Mouse (Mus musculus): ENCODE measurements around the gene Parm1. TPM values are rescaled to one million over a fixed set of nuclear protein-coding genes. Genes with fewer than 3 reads are reported as not detected.

The Parm1 gene
- polyA plus RNA-seq, 1 experiment from 2014 or later: 6.2 TPM

- H3K4me3 ChIP-seq: no peak overlapping the region
- H3K4me1 ChIP-seq: no peaks in the 10 kb centered on the region
- 43% methylated on average over 3 of the region's 3 CpGs for WGBS
- no peak overlapping the region for H3K4me2 ChIP-seq
- no peak overlapping the region for H3K9ac ChIP-seq
- no peak for ATAC-seq (replicated peaks)
- H3K27ac ChIP-seq: no peak overlapping the region
- no peaks in the 10 kb centered on the region for H3K9me3 ChIP-seq
- no peaks in the 10 kb centered on the region for H3K36me3 ChIP-seq (replicated peaks)
- H3K27me3 ChIP-seq (replicated peaks): no peaks in the 10 kb centered on the region
Measured at GRCm38 (mm10) chr5:91586206-91586605, 68.8 kb downstream of the Parm1 start.

GRCm38 (mm10) chr5:91594083-91594482 lies 76.7 kb downstream of the Parm1 start:
- ATAC-seq (replicated peaks): no peak
- H3K4me3 ChIP-seq: no peak overlapping the region

GRCm38 (mm10) chr5:91597216-91597615 lies 79.8 kb downstream of the Parm1 start:
- H3K27me3 ChIP-seq (replicated peaks): no peaks in the 10 kb centered on the region
- ATAC-seq (replicated peaks): peak; percentile 38
- 50% methylated on average over 5 of the region's 5 CpGs for WGBS
- no peak overlapping the region for H3K4me3 ChIP-seq
- no peaks in the 10 kb centered on the region for H3K36me3 ChIP-seq (replicated peaks)
- H3K4me1 ChIP-seq: no peaks in the 10 kb centered on the region
- H3K9me3 ChIP-seq: no peaks in the 10 kb centered on the region
- no peak overlapping the region for H3K4me2 ChIP-seq
- no peak overlapping the region for H3K9ac ChIP-seq
- no peak overlapping the region for H3K27ac ChIP-seq

More at GRCm38 (mm10) chr5:91594083-91594482, 76.7 kb downstream of the Parm1 start:
- no peaks in the 10 kb centered on the region for H3K9me3 ChIP-seq
- H3K27me3 ChIP-seq (replicated peaks): no peaks in the 10 kb centered on the region
- no peaks in the 10 kb centered on the region for H3K36me3 ChIP-seq (replicated peaks)
- H3K9ac ChIP-seq: no peak overlapping the region
- no peak overlapping the region for H3K27ac ChIP-seq
- WGBS: over 99% methylated on average over 5 of the region's 5 CpGs
- H3K4me2 ChIP-seq: no peak overlapping the region
- H3K4me1 ChIP-seq: no peaks in the 10 kb centered on the region

GRCm38 (mm10) chr5:91599801-91600200 lies 82.4 kb downstream of the Parm1 start:
- no peaks in the 10 kb centered on the region for H3K27me3 ChIP-seq (replicated peaks)
- no peak for ATAC-seq (replicated peaks)
- H3K9ac ChIP-seq: no peak overlapping the region
- no peaks in the 10 kb centered on the region for H3K4me1 ChIP-seq
- no peak overlapping the region for H3K4me3 ChIP-seq
- WGBS: 69% methylated on average over 7 of the region's 7 CpGs
- H3K9me3 ChIP-seq: no peaks in the 10 kb centered on the region
- H3K4me2 ChIP-seq: no peak overlapping the region
- H3K36me3 ChIP-seq (replicated peaks): no peaks in the 10 kb centered on the region
- H3K27ac ChIP-seq: no peak overlapping the region

GRCm38 (mm10) chr5:91603347-91603746 lies 85.9 kb downstream of the Parm1 start:
- Histone ChIP-seq H3K27ac (no peak overlapping the region), H3K4me2 (no peak overlapping the region), H3K9me3 (no peaks in the 10 kb centered on the region), H3K27me3 (replicated peaks) (no peaks in the 10 kb centered on the region), H3K4me1 (no peaks in the 10 kb centered on the region), H3K9ac (no peak overlapping the region), H3K4me3 (no peak overlapping the region), H3K36me3 (replicated peaks) (no peaks in the 10 kb centered on the region)
- WGBS: 74% methylated on average over 7 of the region's 7 CpGs
- no peak for ATAC-seq (replicated peaks)

GRCm38 (mm10) chr5:91603787-91604439 lies 86.5 kb downstream of the Parm1 start:
- no peak overlapping the region for H3K4me3 ChIP-seq
- H3K27me3 ChIP-seq (replicated peaks): no peaks in the 10 kb centered on the region
- no peak for ATAC-seq (replicated peaks)
- no peaks in the 10 kb centered on the region for H3K4me1 ChIP-seq
- H3K27ac ChIP-seq: no peak overlapping the region
- 68% methylated on average over 12 of the region's 12 CpGs for WGBS
- H3K9ac ChIP-seq: no peak overlapping the region
- H3K9me3 ChIP-seq: no peaks in the 10 kb centered on the region
- H3K4me2 ChIP-seq: no peak overlapping the region
- no peaks in the 10 kb centered on the region for H3K36me3 ChIP-seq (replicated peaks)

GRCm38 (mm10) chr5:91607234-91607633 lies 89.8 kb downstream of the Parm1 start:
- Histone ChIP-seq H3K27me3 (replicated peaks) (no peaks in the 10 kb centered on the region), H3K36me3 (replicated peaks) (no peaks in the 10 kb centered on the region), H3K4me1 (no peaks in the 10 kb centered on the region), H3K4me3 (no peak overlapping the region), H3K9me3 (no peaks in the 10 kb centered on the region), H3K9ac (no peak overlapping the region), H3K4me2 (no peak overlapping the region), H3K27ac (no peak overlapping the region)
- WGBS: 92% methylated on average over 2 of the region's 2 CpGs
- ATAC-seq (replicated peaks): no peak

- Histone ChIP-seq H3K27me3 (replicated peaks) (no peaks in the 10 kb centered on the region), H3K9me3 (no peaks in the 10 kb centered on the region), H3K27ac (no peak overlapping the region), H3K9ac (no peak overlapping the region), H3K36me3 (replicated peaks) (no peaks in the 10 kb centered on the region), H3K4me1 (no peaks in the 10 kb centered on the region), H3K4me2 (no peak overlapping the region), H3K4me3 (no peak overlapping the region)
- no peak for ATAC-seq (replicated peaks)
- 87% methylated on average over 7 of the region's 7 CpGs for WGBS
Measured at GRCm38 (mm10) chr5:91607841-91608240, 90.4 kb downstream of the Parm1 start.

GRCm38 (mm10) chr5:91609041-91609440 lies 91.6 kb downstream of the Parm1 start:
- no peaks in the 10 kb centered on the region for H3K27me3 ChIP-seq (replicated peaks)
- WGBS: 80% methylated on average over 4 of the region's 4 CpGs
- no peak overlapping the region for H3K27ac ChIP-seq
- ATAC-seq (replicated peaks): no peak
- no peaks in the 10 kb centered on the region for H3K4me1 ChIP-seq
- no peak overlapping the region for H3K4me3 ChIP-seq
- H3K36me3 ChIP-seq (replicated peaks): no peaks in the 10 kb centered on the region
- H3K9me3 ChIP-seq: no peaks in the 10 kb centered on the region
- no peak overlapping the region for H3K9ac ChIP-seq
- no peak overlapping the region for H3K4me2 ChIP-seq

- Histone ChIP-seq H3K9ac (no peak overlapping the region), H3K9me3 (no peaks in the 10 kb centered on the region), H3K27ac (no peak overlapping the region), H3K4me1 (no peaks in the 10 kb centered on the region), H3K27me3 (replicated peaks) (no peaks in the 10 kb centered on the region), H3K4me2 (no peak overlapping the region), H3K36me3 (replicated peaks) (no peaks in the 10 kb centered on the region), H3K4me3 (no peak overlapping the region)
- 74% methylated on average over 3 of the region's 3 CpGs for WGBS
- no peak for ATAC-seq (replicated peaks)
Measured at GRCm38 (mm10) chr5:91609511-91610300, 92.3 kb downstream of the Parm1 start.

GRCm38 (mm10) chr5:91610499-91610898 lies 93.1 kb downstream of the Parm1 start:
- no peaks in the 10 kb centered on the region for H3K27me3 ChIP-seq (replicated peaks)
- H3K4me2 ChIP-seq: no peak overlapping the region
- H3K4me3 ChIP-seq: no peak overlapping the region
- H3K4me1 ChIP-seq: no peaks in the 10 kb centered on the region
- no peak overlapping the region for H3K9ac ChIP-seq
- no peak overlapping the region for H3K27ac ChIP-seq
- ATAC-seq (replicated peaks): no peak
- WGBS: 86% methylated on average over 2 of the region's 2 CpGs
- H3K36me3 ChIP-seq (replicated peaks): no peaks in the 10 kb centered on the region
- no peaks in the 10 kb centered on the region for H3K9me3 ChIP-seq

- no peak for ATAC-seq (replicated peaks)
- Histone ChIP-seq H3K36me3 (replicated peaks) (no peaks in the 10 kb centered on the region), H3K4me2 (no peak overlapping the region), H3K4me1 (no peaks in the 10 kb centered on the region), H3K27ac (no peak overlapping the region), H3K4me3 (no peak overlapping the region), H3K9ac (no peak overlapping the region), H3K9me3 (no peaks in the 10 kb centered on the region), H3K27me3 (replicated peaks) (no peaks in the 10 kb centered on the region)
- 92% methylated on average over 3 of the region's 3 CpGs for WGBS
Measured at GRCm38 (mm10) chr5:91611589-91611988, 94.2 kb downstream of the Parm1 start.

Measured in midbrain, embryonic 15.5 days (tissue).